Mouse (Mus musculus): ENCODE measurements around the gene Smg1.

The Smg1 gene

GRCm38 (mm10) chr7:118243453-118244385 lies at the start of gene Smg1:
TSS of gene Smg1 (minus strand) at chr7:118243670.
- in situ Hi-C loops (cut with MseI, MboI) = no loop called here

- in situ Hi-C loops (cut with MseI, MboI) = no loop called here
These were observed 39.7 kb upstream of the Smg1 start for GRCm38 (mm10) chr7:118283186-118283585.

DNA sequence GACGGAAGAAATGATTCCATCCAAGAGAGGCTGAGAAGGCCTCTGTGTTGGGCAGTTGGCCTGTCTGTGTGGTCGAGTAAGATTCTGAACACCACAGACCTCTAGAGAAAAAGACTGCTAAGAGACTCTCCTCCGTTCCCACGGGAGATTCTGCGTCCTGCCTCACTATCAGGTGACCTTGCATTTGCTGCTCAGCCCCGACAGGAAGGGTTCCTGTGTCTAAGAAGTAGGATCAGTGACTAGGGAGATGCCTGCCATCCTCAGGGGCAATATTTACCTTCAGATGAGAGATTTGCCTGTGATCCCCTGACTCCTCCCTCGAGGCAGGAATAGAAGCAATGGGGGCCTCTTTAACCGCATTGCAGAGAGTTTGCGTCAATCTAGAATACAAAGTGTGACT lies 39.1 kb upstream of the Smg1 start:
- in situ Hi-C loops (cut with MseI, MboI) = no loop called here

GRCm38 (mm10) chr7:118279521-118279920 lies 36.1 kb upstream of the Smg1 start:
- in situ Hi-C loops (cut with MseI, MboI) = loop anchor here in 1 of 2 experiments (5.0 kb wide), 1 partner anchor 47 kb away; no protein-coding TSS in a partner anchor

DNA sequence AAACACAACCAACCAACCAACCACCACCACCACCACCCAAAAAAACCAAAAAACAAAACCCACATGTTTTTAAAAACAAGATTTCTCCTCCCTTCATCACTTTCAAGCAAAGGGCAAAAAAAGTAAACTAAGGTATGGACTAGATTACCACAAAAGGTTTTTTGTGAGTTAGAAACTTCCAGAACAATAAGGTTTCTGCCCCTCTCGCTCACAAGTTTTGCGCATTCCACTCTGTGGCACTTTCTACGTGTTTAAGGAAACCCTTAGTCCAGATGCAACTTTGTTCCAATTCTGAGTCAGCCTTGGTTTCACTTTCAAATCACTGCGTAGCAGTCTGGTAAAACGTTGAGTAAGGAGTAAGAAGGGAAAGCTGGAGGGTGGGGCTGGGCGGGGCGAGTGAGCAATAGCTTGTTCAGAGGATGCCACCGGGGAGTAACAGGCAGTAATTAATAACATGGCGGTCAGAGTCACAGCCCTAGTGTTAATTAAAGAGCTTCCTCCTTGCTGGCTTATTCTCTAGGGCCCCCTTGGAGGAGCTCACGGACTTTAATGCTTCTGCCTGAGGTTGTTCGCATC lies 34.0 kb upstream of the Smg1 start:
- in situ Hi-C loops (cut with MseI, MboI) = loop anchor here in 1 of 2 experiments (5.0 kb wide), 1 partner anchor 45 kb away; no protein-coding TSS in a partner anchor

GRCm38 (mm10) chr7:118276684-118277334 lies 33.3 kb upstream of the Smg1 start:
- in situ Hi-C loops (cut with MseI, MboI) = loop anchor here in 1 of 2 experiments (5.0 kb wide), 1 partner anchor 45 kb away; no protein-coding TSS in a partner anchor

GRCm38 (mm10) chr7:118275265-118275664 lies 31.8 kb upstream of the Smg1 start:
- in situ Hi-C loops (cut with MseI, MboI) = loop anchor here in 1 of 2 experiments (5.0 kb wide), 1 partner anchor 43 kb away; no protein-coding TSS in a partner anchor

- in situ Hi-C loops (cut with MseI, MboI) = loop anchor here in 1 of 2 experiments (5.0 kb wide), 1 partner anchor 43 kb away; no protein-coding TSS in a partner anchor
These were observed 31.4 kb upstream of the Smg1 start for GRCm38 (mm10) chr7:118274851-118275250.

DNA sequence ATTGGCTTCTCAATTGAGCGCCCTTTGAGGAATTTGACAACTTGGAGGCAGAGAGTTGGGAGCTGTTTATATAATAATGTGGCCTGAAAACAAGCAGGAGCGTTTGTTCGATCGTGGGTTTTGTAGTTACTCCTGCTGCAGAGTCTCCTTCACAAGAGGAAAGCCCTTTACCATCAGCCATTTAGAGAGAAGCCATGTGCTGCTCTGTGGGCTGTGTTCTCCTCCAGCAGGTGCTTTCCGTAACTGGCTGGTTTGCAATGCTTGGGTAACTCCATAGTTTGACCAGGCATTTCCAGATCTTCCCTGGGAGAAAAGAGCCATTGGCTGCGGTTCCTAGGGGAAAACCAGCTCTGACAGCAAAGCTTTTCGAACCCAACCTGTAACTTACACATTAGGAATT lies 30.7 kb upstream of the Smg1 start:
- in situ Hi-C loops (cut with MseI, MboI) = no loop called here

DNA sequence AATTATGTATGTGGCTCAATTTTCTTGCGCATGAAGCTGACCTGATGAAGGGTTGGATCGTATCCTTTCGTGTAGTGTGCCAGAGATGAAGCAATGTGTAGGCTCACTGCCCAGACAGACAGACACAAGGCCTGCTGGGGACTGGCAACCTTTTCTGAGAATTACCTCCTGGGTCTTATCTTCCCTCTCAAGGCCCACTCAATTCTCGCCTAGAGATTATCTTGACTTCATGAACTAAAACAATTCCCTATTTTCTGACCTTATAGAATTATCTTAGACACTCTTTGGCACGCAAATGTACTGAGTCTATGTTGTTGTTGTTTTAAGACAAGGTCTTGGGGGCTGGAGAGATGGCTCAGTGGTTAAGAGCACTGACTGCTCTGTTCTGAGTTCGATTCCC lies 22.6 kb upstream of the Smg1 start:
- in situ Hi-C loops (cut with MseI, MboI) = no loop called here

DNA sequence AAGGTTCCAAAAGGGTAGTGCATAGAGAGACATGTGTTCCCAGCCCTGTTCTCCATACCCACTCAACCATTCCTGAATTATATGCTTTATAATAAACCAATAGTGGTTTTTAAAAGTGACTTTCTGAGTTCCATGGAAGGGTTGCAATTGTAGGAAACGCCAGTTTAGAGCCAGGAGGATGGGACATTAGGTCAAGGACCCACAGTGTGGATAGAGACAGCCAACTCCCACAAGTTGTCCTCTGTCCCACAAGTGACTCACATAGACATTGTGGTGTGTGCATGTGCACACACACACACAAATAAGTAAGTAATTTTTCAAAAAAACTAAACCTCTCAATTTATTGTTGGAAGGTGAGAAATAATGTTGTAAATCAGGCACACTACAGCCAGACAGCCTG lies 20.1 kb upstream of the Smg1 start:
- in situ Hi-C loops (cut with MseI, MboI) = no loop called here

- in situ Hi-C loops (cut with MseI, MboI) = no loop called here
These were observed 18.9 kb upstream of the Smg1 start for GRCm38 (mm10) chr7:118262409-118262808.

- in situ Hi-C loops (cut with MseI, MboI) = no loop called here
These were observed 16.3 kb upstream of the Smg1 start for GRCm38 (mm10) chr7:118259676-118260305.

GRCm38 (mm10) chr7:118258451-118258850 lies 15.0 kb upstream of the Smg1 start:
- in situ Hi-C loops (cut with MseI, MboI) = no loop called here

GRCm38 (mm10) chr7:118256740-118257139 lies 13.3 kb upstream of the Smg1 start:
- in situ Hi-C loops (cut with MseI, MboI) = no loop called here

DNA sequence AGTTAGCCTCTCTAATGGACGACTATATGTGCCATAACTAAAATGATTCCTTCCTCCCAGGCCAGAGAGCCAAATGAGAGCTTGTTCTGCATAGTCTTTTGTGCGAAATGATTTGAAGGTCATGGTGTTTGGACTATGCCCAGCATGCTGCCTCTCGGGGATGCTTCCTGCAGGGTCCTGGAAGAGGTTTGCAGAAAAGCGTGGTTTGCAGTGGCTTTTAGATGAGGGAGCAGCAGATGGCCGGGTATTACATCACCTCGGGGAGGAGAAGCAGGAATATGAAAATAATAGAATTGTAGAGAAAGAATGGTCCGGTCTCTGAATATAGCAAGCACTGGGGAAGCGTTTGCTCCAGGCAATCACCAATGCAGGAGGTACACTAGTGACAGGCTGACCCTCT lies 11.0 kb upstream of the Smg1 start:
- in situ Hi-C loops (cut with MseI, MboI) = no loop called here

DNA sequence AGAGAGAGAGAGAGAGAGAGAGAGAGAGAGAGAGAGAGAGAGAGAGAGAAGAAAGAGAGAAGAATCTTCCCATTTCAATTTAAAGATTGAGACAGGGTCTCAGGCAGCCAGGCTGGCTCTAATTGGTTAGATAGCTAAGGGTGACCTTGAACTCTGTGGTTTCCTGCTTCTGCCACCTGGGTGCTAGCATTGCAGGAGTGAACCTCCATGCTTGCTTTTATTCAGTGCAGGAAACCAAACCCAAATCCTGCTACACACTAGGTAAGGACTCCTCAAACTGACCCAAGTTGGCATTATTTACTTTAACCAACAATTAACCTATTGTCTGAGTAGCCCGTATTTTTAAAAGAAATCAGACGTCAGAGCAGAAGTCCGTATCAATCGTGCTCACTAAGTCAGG lies 10.5 kb upstream of the Smg1 start:
- in situ Hi-C loops (cut with MseI, MboI) = no loop called here

GRCm38 (mm10) chr7:118252979-118253378 lies 9.5 kb upstream of the Smg1 start:
- in situ Hi-C loops (cut with MseI, MboI) = no loop called here

DNA sequence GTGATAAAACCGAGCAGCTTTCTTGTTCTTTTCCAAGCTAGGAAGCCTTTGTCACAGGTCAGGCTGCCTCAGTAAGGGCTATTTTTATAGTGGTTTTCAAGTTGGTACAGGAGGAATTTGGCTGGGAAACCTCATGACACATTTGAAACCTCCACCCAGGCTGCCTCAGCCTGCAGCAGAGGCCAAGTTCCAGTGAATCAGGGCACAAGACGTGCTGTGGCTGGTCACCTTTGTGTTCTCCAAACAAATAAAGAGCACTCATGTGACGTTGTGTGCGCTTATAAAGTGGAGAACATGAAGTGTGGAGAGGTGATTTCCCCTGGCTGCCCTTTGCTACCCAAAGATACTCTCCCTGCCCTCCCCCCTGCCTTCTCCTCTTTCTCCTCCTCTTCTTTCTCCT lies 8.9 kb upstream of the Smg1 start:
- in situ Hi-C loops (cut with MseI, MboI) = no loop called here

DNA sequence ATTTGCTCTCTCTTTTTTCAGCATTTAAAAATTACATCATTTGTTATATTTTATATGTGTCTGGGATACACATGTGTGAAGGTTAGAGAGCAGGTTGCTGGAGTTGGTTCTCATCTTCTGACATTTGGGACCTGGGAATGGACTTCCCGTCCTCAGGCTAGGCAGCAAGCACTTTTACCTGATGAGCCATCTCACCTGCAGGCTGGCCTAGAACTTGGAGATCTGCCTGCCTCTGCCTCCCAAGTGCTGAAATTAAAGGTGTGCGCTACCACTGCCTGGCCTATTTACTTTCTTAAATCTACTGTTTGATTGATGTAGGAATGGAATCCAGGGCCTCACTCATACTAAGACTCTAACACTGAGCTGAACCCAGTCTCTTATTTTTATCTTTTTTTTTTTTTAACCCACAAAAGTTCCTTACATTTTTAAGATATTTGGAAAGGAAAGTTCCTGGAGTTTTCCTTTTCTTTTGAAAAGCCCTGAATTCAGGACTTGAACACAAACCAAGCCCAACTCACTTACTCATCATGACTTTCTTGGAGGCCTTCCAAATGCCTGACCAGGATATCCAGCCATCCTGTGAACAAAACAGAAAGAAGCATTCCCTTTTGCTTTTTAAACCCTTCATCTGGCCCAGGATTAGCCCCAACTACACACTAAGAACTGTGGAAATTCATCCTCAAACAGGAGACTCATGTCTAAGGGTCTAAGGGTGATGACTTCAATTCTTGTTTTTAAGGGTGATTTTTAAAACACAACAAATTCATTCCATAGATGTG lies 8.1 kb upstream of the Smg1 start:
- in situ Hi-C loops (cut with MseI, MboI) = no loop called here

Data from mouse trophoblast stem cell (cell line).